Mouse (Mus musculus) forebrain, embryonic 13.5 days (tissue): ENCODE results near the gene Adarb2. TPM values are rescaled to one million over a fixed set of nuclear protein-coding genes. Genes with fewer than 3 reads are reported as not detected.

ENCODE experiments used
- ATAC-seq: fragments of 200-750 bp; cut with Nextera tagmentation; 2 replicates; pipeline ENCODE4 v1.8.0; 2017
- H3K27ac ChIP-seq: fragments of 300-500 bp; sonication (generic); 2 replicates; pipeline ENCODE4 v1.5.1; 2015; ENCODE audit warnings: inconsistent platforms, mild to moderate bottlenecking, moderate library complexity
- H3K27me3 ChIP-seq: fragments of 300-500 bp; sonication (generic); 2 replicates; pipeline ENCODE4 v1.6.1; 2015; ENCODE audit warnings: mild to moderate bottlenecking, inconsistent platforms
- H3K36me3 ChIP-seq: fragments of 300-500 bp; sonication (generic); 2 replicates; pipeline ENCODE4 v1.6.1; 2015; ENCODE audit warnings: mild to moderate bottlenecking, inconsistent platforms; ENCODE audit not compliant: poor library complexity, severe bottlenecking
- H3K4me1 ChIP-seq: fragments of 300-500 bp; sonication (generic); 2 replicates; pipeline ENCODE4 v1.6.1; 2015; ENCODE audit warnings: inconsistent platforms
- H3K4me2 ChIP-seq: fragments of 300-500 bp; sonication (generic); 2 replicates; pipeline ENCODE4 v1.6.1; 2015; ENCODE audit warnings: inconsistent platforms, mild to moderate bottlenecking, moderate library complexity
- H3K4me3 ChIP-seq: fragments of 300-500 bp; sonication (generic); 2 replicates; pipeline ENCODE4 v1.5.1; 2015; ENCODE audit warnings: mild to moderate bottlenecking, inconsistent platforms
- H3K9ac ChIP-seq: fragments of 300-500 bp; sonication (generic); 2 replicates; pipeline ENCODE4 v1.6.1; 2015; ENCODE audit warnings: mild to moderate bottlenecking, inconsistent platforms
- H3K9me3 ChIP-seq: fragments of 300-500 bp; sonication (generic); replicated peaks from 2 replicates; pipeline ENCODE4 v1.6.1; 2016; ENCODE audit warnings: inconsistent platforms
- WGBS: fragments of 180-500 bp; shearing (Covaris S2); methylation state at CpG from one replicate; pipeline ENCODE4 v1.1.7; 2015; 5-methylcytosine and 5-hydroxymethylcytosine counted together
- polyA plus RNA-seq: library from polyadenylated mRNA; unstranded; fragments of >200 nt; fragmentation: Nextera tagmentation; extraction: Ambion mirVana; gene quantifications from 2 replicates; pipeline ENCODE4 v1.2.1, GENCODE M21; 2015

The Adarb2 gene
- polyA plus RNA-seq = 8.9 and 15.4 TPM in 2 replicates

DNA sequence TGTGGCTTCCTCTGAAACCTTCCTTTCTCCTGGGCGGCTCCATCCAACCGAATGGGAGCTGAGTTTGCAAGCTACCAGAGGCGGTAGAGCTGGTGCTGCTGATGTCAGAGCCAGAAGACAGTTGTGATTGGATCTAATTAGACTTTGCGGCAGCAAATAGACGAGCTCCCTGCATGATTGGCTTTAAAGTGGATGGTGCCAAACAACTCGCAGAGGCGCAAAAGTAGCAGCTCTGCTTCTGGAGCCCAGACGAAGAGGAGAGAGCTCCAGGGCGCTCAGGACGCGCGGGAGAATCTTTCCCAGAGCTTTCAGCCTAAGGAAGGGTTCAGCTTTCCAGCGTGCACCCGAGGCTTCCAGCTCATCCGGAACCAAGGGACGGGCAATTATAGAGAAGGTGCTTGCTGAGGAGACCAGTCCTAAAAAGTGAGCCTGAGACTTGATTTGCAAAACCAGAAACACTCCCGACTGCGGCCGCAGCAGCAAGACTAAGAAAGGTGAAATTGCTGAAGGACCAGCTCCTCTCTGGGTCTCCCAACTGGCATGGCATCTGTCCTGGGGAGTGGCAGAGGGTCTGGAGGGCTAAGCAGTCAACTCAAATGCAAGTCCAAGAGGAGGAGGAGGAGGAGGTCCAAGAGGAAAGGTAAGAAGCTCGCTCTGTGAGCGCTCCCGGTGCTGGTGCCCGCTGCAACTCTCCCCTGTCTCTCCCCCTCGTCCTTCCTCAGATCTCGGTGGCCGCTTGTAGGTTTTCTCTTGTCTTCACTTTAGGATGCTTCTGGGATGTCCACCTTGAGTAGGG is at the start of gene Adarb2:
Adarb2 (plus strand) TSS at position 186 of the 796 bp plus-strand sequence.
- H3K4me3 ChIP-seq = peak within 1 kb of the TSS; percentile 51
- peaks cover 12% of the 10 kb centered on the region for H3K4me1 ChIP-seq
- under 1% methylated on average over 26 of the region's 26 CpGs for WGBS
- H3K36me3 ChIP-seq = no peaks in the 10 kb centered on the region
- peak within 1 kb of the TSS; percentile 66 for H3K9ac ChIP-seq
- no peaks in the 10 kb centered on the region for H3K27me3 ChIP-seq
- no peaks in the 10 kb centered on the region for H3K9me3 ChIP-seq
- ATAC-seq = peak; percentile 94
- H3K4me2 ChIP-seq = peak within 1 kb of the TSS; percentile 91
- no peak within 1 kb of the TSS for H3K27ac ChIP-seq

DNA sequence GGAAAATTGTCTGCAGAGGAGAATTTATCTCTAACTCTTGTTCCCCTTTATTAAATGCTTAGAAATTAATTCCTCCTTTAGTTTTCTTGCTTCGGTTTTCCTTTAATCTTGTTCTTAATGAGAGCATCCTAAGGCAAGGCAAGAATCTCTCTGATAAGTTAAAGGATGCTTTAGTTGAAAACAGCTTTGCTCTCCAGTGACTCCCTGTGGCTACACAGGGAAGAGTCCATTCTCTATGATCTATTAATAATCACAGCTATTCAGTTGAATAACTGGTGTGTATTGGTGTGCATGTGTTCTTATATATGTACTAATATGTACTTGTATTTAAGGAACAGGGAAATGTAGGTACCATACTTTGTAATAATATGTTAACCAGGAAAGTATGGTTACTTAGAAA is 28.9 kb upstream of the Adarb2 start:
- no peak overlapping the region for H3K4me3 ChIP-seq
- H3K4me2 ChIP-seq = no peak overlapping the region
- no peak overlapping the region for H3K9ac ChIP-seq
- H3K27ac ChIP-seq = no peak overlapping the region
- no peaks in the 10 kb centered on the region for H3K4me1 ChIP-seq
- H3K27me3 ChIP-seq = no peaks in the 10 kb centered on the region
- no peak for ATAC-seq
- H3K36me3 ChIP-seq = no peaks in the 10 kb centered on the region
- H3K9me3 ChIP-seq = no peaks in the 10 kb centered on the region
- WGBS = 81% methylated on average over 1 of the region's 1 CpGs

DNA sequence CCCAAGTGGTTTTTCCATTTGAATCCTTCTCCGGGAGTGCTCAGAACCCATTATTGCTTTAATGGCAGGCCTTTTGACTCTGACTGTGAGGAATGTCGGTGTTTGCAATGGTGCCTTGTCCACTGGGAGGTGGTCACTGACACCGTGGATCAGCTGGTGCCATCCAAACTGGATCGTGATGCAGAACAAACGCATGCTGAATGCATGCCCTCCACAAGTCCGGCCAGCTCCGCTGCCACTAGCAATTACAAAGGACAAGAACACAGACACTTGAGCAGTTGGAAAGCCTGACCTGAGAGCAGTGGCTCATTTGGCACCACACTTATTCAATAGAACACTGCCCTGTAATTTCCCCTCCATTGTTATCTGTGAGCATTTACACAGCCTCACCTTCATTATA is 10.7 kb upstream of the Adarb2 start:
- Histone ChIP-seq H3K27ac (no peak overlapping the region), H3K4me2 (no peak overlapping the region), H3K27me3 (no peaks in the 10 kb centered on the region), H3K9ac (no peak overlapping the region), H3K9me3 (no peaks in the 10 kb centered on the region), H3K4me3 (no peak overlapping the region), H3K4me1 (no peaks in the 10 kb centered on the region; the same call in 1 of the 2 replicates), H3K36me3 (no peaks in the 10 kb centered on the region)
- 21% methylated on average over 7 of the region's 7 CpGs for WGBS
- ATAC-seq = no peak

DNA sequence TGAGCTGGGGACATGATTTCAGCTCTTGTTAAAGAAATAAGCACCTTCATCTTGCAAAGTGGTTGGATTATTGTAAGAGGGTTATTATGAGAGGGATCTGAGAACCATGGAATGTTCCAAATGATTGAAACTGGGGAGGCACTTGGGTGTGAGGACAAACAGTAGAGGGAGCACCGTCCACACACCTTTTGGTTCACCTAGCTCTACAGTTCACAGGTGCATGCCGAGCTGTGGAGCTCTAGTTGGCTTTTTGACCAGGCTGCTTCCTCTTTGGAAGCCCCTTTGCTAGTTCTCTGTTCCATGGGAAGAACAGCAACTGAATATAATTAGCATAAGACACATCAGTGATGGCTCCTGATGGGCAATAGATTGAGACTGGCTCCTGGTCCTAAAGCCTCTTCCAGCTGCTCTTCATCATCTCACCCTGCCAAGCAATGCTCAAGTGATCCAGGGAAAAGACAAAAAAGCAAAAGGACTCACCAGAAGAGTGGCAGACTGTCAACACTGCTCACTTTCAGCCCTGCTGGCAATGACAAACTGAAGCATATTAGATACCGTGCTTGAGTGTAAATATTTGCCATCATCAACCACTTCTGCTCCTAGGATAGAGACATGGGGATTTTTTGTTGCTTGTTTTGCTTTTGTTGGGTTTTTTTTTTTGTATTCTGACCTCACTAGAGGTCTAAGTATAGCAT is 3.3 kb upstream of the Adarb2 start:
- H3K4me1 ChIP-seq = peaks cover 12% of the 10 kb centered on the region
- no peaks in the 10 kb centered on the region for H3K36me3 ChIP-seq
- ATAC-seq = no peak
- H3K27me3 ChIP-seq = no peaks in the 10 kb centered on the region
- H3K4me2 ChIP-seq = no peak overlapping the region
- 76% methylated on average over 3 of the region's 3 CpGs for WGBS
- no peak overlapping the region for H3K27ac ChIP-seq
- no peak overlapping the region for H3K9ac ChIP-seq
- H3K9me3 ChIP-seq = no peaks in the 10 kb centered on the region
- H3K4me3 ChIP-seq = no peak overlapping the region

DNA sequence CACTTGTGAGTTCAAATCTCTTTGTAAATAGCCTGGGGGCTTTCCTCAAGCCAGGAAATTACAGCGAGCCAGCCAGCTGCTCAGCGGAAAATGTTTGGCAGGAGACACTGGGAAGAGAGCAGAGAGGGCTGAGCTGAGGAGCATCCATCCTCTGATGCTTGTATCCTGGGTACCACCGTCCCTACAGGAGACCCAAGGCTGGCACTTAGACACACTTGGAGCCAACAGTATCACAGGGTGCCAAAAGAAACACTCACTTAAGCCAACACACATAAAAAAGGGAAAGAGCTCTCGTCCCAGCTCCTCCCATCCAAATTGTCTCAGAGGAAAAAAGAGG is 779 bp downstream of the Adarb2 start:
- H3K27me3 ChIP-seq = no peaks in the 10 kb centered on the region
- under 1% methylated on average over 4 of the region's 4 CpGs for WGBS
- H3K4me1 ChIP-seq = peaks cover 12% of the 10 kb centered on the region
- peak overlapping the region; percentile 91 for H3K4me2 ChIP-seq
- H3K36me3 ChIP-seq = no peaks in the 10 kb centered on the region
- H3K4me3 ChIP-seq = peak overlapping the region; percentile 51
- no peaks in the 10 kb centered on the region for H3K9me3 ChIP-seq
- H3K9ac ChIP-seq = peak overlapping the region; percentile 66
- peak; percentile 34; the same call in 1 of the 2 replicates for ATAC-seq
- no peak overlapping the region for H3K27ac ChIP-seq

DNA sequence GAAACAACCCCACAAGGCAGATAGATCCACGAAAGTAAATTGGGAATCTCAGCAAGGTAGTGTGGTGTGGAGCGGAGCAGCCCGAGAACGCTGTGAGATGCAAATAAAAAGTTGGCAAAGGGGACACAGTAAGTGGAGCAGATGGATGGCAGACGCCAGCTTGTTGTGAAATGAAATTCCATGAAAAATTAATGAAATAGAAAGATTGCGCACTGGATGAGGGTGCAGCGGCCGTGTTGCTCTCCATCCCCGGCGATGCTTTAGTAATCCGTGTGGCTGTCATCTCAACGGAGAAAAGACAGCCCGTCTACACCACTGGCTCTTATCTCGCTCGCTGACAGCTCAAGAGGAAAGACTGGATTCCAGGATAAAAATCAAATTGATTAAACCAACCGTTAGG is 4.7 kb downstream of the Adarb2 start:
- ATAC-seq = peak; percentile 63
- Histone ChIP-seq H3K27me3 (no peaks in the 10 kb centered on the region), H3K36me3 (no peaks in the 10 kb centered on the region), H3K4me3 (peak overlapping the region; percentile 21), H3K4me2 (peak overlapping the region; percentile 37), H3K27ac (no peak overlapping the region), H3K9me3 (no peaks in the 10 kb centered on the region), H3K4me1 (peaks cover 12% of the 10 kb centered on the region), H3K9ac (no peak overlapping the region)
- 65% methylated on average over 16 of the region's 16 CpGs for WGBS

DNA sequence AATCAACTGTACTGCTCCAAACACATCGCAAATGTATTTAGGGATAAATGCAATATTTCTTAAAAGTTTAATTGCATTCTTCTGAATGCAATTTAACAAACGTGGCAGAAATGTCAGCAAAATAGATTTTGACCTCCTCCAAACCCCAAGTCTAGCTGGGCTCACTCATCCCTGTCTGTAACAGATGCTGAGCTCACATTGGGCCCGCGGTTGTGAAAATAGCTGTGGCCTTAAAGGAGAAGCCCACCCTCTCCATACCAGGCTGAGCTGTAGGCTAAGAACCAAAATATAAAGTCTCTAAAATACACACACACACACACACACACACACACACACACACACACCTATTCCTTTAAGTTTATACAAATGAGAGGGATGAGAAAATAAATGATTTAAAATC is 8.1 kb downstream of the Adarb2 start:
- Histone ChIP-seq H3K4me2 (no peak overlapping the region), H3K27me3 (no peaks in the 10 kb centered on the region), H3K4me3 (no peak overlapping the region), H3K9ac (no peak overlapping the region), H3K9me3 (no peaks in the 10 kb centered on the region), H3K4me1 (0 out of 2 replicates have a peak, but pooled peaks cover 4% of the 10 kb centered on the region), H3K27ac (no peak overlapping the region), H3K36me3 (no peaks in the 10 kb centered on the region)
- WGBS = 70% methylated on average over 4 of the region's 4 CpGs
- no peak for ATAC-seq

DNA sequence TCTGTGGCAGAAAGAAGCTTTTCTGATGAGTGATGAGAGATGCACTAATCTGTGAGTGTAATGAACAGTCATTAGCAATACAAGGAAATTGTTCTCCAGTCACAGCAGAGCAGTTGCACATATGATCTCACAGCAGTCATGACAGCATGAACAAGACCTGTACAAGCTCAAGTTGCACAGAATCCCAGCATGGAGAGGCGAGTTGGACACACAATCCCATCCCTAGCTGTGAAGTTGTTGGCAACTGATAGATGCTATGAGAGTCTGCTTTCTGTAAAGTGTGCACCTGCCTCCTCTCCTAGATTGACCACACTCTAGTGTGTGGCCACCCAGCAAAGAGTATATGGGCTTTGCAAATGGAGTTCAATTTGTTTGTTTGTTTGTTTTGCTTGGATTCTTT is 36.2 kb downstream of the Adarb2 start:
- no peak for ATAC-seq
- Histone ChIP-seq H3K27ac (no peak overlapping the region), H3K9ac (no peak overlapping the region), H3K4me1 (no peaks in the 10 kb centered on the region), H3K4me3 (no peak overlapping the region), H3K36me3 (no peaks in the 10 kb centered on the region), H3K27me3 (no peaks in the 10 kb centered on the region), H3K9me3 (no peaks in the 10 kb centered on the region), H3K4me2 (no peak overlapping the region)
- 64% methylated on average over 1 of the region's 1 CpGs for WGBS

DNA sequence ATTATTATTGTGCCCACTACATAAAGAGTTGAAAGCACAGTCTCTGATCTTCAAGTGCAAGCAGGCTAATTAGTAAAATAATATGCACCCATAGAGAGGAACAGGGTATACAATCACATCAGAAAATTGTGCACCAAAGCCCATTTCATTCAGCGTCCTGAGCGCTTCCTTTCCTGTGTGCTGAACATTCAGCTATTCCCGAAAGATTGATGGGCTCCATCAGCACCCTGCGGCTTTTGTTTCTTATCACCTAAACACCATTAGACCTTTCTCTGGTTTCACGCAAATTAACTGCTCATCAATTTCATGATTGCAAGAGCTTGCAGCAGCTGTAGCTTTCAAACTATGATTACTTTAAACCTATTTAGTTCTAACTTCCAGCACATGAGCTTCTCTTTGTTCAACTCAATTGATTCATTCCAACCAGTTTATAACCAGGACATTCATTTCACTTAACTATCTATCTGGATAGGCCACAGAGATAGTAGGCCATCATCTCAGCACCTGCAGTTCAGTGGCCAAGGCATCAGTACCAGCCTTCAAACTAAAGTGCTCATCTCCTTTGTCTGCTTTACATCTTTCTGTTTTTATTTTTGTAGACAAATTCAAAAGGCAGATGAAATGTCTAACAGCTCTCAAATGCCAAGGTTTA is 45.5 kb downstream of the Adarb2 start:
- Histone ChIP-seq H3K4me3 (no peak overlapping the region), H3K9ac (no peak overlapping the region), H3K4me1 (no peaks in the 10 kb centered on the region), H3K27me3 (no peaks in the 10 kb centered on the region), H3K27ac (no peak overlapping the region), H3K4me2 (no peak overlapping the region), H3K36me3 (no peaks in the 10 kb centered on the region), H3K9me3 (no peaks in the 10 kb centered on the region)
- ATAC-seq = no peak
- WGBS = 75% methylated on average over 5 of the region's 5 CpGs

DNA sequence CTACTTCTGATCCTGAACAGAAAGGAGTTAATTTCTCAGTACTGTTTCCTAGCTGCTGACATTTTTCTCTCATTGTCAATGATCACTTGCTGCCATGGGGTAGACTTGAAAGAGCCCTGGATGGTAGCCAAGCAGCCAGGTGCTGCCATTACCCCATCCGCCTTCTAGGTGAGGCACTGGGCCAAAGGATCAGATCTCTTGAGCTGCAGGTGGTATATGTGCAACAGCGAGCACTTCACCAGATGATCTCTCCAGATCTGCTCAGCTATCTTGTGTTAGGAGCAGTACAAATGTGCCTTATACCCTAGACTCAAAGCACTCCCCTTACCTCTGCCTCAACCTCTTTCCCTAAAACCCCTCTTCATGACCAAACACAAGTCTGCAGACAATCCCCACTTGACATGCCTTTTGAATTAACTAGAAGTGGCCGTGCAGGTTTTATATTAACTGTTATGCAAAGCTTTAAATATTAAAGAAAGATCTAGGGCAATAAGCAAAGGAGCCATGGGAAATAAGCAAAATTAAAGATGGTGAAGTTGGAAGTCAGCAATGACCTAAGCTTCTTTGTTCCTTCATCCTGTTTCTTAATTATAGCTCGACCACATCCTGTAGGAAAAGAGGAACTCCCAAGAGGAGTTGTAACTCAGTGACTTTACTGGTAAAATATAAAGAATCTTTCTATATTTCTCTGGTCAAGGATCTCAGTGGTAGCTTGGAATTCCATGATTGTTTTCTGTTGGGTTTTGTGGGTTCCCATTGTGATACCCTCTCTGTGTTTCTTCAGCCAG is 69.7 kb downstream of the Adarb2 start:
- no peak for ATAC-seq
- no peaks in the 10 kb centered on the region for H3K4me1 ChIP-seq
- WGBS = 85% methylated on average over 4 of the region's 4 CpGs
- no peak overlapping the region for H3K9ac ChIP-seq
- no peak overlapping the region for H3K27ac ChIP-seq
- H3K4me2 ChIP-seq = no peak overlapping the region
- H3K27me3 ChIP-seq = no peaks in the 10 kb centered on the region
- no peaks in the 10 kb centered on the region for H3K36me3 ChIP-seq
- H3K9me3 ChIP-seq = no peaks in the 10 kb centered on the region
- H3K4me3 ChIP-seq = no peak overlapping the region

DNA sequence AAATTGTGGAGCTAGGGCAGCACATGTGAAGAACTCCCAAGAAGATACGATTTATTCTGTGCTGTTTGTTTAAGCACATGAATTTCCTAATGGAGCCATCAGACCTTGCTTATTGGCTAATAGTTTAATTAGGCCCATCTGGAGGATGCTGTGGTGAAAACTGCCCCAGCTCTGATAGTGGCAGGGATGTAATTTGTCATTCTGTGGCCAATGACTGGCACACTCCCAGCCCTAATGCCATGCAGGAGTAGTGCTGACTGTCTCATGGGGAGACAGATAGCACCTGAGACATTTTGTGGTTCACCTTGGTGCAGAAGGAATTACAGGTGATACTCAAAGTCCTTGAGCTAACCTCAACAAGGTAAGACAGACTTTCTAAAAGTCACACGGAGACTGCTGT is 80.5 kb downstream of the Adarb2 start:
- H3K9ac ChIP-seq = no peak overlapping the region
- no peak overlapping the region for H3K4me3 ChIP-seq
- no peaks in the 10 kb centered on the region for H3K4me1 ChIP-seq
- no peaks in the 10 kb centered on the region for H3K27me3 ChIP-seq
- no peak overlapping the region for H3K27ac ChIP-seq
- no peak overlapping the region for H3K4me2 ChIP-seq
- no peaks in the 10 kb centered on the region for H3K9me3 ChIP-seq
- no peak for ATAC-seq
- no peaks in the 10 kb centered on the region for H3K36me3 ChIP-seq
- 84% methylated on average over 2 of the region's 2 CpGs for WGBS
